Mouse (Mus musculus) forebrain, embryonic 12.5 days (tissue): Measurements from ENCODE around the gene Frmd7. TPM values are rescaled to one million over a fixed set of nuclear protein-coding genes. Genes with fewer than 3 reads are reported as not detected.

Experiments
- ATAC-seq: fragments of 200-750 bp; cut with Nextera tagmentation; 2 replicates; pipeline ENCODE4 v1.8.0; 2017; ENCODE audit warnings: moderate TSS enrichment; ENCODE audit not compliant: low FRiP score
- H3K27ac ChIP-seq: fragments of 300-500 bp; sonication (generic); 2 replicates; pipeline ENCODE4 v1.5.1; 2016; ENCODE audit warnings: mild to moderate bottlenecking
- H3K27me3 ChIP-seq: fragments of 300-500 bp; sonication (generic); 2 replicates; pipeline ENCODE4 v1.6.1; 2016; ENCODE audit warnings: mild to moderate bottlenecking
- H3K36me3 ChIP-seq: fragments of 300-500 bp; sonication (generic); replicated peaks from 2 replicates; pipeline ENCODE4 v1.6.1; 2016; ENCODE audit warnings: mild to moderate bottlenecking
- H3K4me1 ChIP-seq: fragments of 300-500 bp; sonication (generic); 2 replicates; pipeline ENCODE4 v1.6.1; 2016
- H3K4me2 ChIP-seq: fragments of 300-500 bp; sonication (generic); 2 replicates; pipeline ENCODE4 v1.6.1; 2016; ENCODE audit warnings: mild to moderate bottlenecking, moderate library complexity
- H3K4me3 ChIP-seq: fragments of 300-500 bp; sonication (generic); replicated peaks from 2 replicates; pipeline ENCODE4 v1.5.1; 2016; ENCODE audit warnings: mild to moderate bottlenecking
- H3K9ac ChIP-seq: fragments of 300-500 bp; sonication (generic); 2 replicates; pipeline ENCODE4 v1.6.1; 2016; ENCODE audit warnings: mild to moderate bottlenecking
- H3K9me3 ChIP-seq: fragments of 300-500 bp; sonication (generic); 2 replicates; pipeline ENCODE4 v1.6.1; 2016
- WGBS: fragments of 180-500 bp; shearing (Covaris S2); methylation state at CpG from one replicate; pipeline ENCODE4 v1.1.7; 2016; 5-methylcytosine and 5-hydroxymethylcytosine counted together
- polyA plus RNA-seq: library from polyadenylated mRNA; unstranded; fragments of >200 nt; fragmentation: Nextera tagmentation; extraction: Ambion mirVana; gene quantifications from 2 replicates; pipeline ENCODE4 v1.2.1, GENCODE M21; 2016

Gene Frmd7
- polyA plus RNA-seq, 1 experiment from 2014 or later, result not detected

DNA sequence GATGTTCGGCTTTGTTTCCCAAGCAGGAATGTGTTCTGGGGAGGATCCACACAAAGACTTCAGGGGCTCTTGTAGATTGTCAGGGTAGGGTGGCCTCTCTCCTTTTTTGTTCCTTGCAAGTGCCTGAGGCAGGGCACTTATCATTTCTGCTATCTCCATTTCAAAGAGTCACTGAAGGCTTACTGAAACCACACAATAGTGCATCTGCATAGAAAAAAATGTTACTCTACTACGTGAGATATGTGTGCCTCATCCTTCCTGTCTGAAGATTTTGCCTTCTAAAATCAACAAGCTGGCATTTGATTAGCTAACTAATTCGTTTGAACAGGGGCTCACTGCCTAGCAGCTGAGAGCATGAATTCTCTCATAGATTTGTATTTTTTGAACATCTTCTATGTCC is 12.2 kb downstream of the Frmd7 start:
- Histone ChIP-seq H3K27ac (no peak overlapping the region), H3K4me2 (no peak overlapping the region), H3K27me3 (no peaks in the 10 kb centered on the region), H3K36me3 (no peaks in the 10 kb centered on the region), H3K9ac (no peak overlapping the region), H3K4me3 (no peak overlapping the region), H3K9me3 (no peaks in the 10 kb centered on the region), H3K4me1 (no peaks in the 10 kb centered on the region)
- 47% methylated on average over 3 of the region's 3 CpGs for WGBS
- ATAC-seq, result no peak

DNA sequence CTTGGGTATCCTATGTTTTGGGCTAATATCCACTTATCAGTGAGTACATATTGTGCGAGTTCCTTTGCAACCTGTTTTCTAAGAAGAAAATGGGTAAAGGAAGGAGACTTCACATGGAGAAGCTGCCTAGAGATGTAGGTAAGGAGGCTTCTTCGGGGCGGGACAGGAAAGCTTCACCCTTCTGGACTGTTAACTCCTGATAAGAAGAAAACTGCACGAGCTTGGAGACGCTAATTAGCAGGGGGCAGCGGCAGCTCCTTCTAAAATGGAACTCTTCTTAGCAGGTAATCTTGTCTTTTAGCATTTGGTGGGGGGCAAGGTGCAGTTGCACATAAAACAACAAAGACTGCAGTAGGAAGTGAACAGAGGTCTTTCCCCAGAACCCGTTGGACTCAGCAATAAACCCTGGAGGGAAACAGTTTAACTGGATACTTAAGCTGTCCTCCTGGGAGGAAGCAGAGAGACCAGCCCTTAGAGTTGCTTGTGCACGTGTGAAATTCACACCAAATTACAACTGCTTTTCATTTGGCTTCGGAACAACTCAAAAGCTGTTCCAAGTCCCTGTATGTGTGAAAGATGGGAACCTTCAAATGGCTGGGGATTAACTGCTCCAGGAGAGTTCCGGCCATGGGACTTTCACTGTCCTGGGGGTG is 15.5 kb downstream of the Frmd7 start:
- Histone ChIP-seq H3K4me1 (no peaks in the 10 kb centered on the region), H3K27ac (no peak overlapping the region), H3K4me3 (no peak overlapping the region), H3K36me3 (no peaks in the 10 kb centered on the region), H3K9me3 (no peaks in the 10 kb centered on the region), H3K27me3 (no peaks in the 10 kb centered on the region), H3K4me2 (no peak overlapping the region), H3K9ac (no peak overlapping the region)
- WGBS, result 75% methylated on average over 10 of the region's 10 CpGs
- ATAC-seq, result no peak

DNA sequence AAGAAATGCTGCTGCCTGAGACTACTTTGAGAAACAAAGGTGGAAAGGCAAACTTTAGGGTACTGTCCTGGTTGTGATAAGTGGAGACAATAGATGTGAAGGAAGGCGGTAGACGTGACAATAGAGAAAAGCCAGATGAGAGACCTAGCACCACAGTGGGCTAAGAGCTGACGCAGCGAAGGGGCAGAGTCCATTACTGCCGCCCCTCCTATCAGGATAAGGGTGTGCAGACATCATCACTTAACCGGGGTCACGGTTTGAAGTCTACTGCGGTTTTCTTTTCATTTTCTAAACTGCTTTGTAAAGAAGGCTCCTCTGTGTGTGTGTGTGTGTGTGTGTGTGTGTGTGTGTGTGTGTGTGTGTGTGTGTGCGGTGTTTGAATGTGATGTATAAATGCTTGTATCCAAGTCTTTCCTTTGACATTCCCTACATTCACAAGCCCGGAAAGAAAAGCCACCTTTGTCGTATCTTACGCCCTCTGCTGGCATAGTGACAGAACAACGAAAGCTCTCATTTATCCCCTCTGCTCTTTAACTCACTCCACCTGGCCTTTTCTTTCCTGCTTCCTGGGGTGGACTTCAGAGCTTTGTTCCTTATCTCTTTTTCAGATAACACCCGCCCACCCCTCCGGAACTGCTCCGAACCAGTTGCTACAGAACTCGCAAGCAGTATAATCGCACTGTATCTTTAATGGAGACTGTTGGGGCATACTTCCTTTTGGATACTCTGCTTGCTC is 17.7 kb downstream of the Frmd7 start:
- H3K4me3 ChIP-seq, result no peak overlapping the region
- 50% methylated on average over 17 of the region's 18 CpGs for WGBS
- H3K27ac ChIP-seq, result no peak overlapping the region
- H3K36me3 ChIP-seq, result no peaks in the 10 kb centered on the region
- H3K9me3 ChIP-seq, result no peaks in the 10 kb centered on the region
- no peaks in the 10 kb centered on the region for H3K4me1 ChIP-seq
- H3K27me3 ChIP-seq, result no peaks in the 10 kb centered on the region
- H3K4me2 ChIP-seq, result no peak overlapping the region
- no peak for ATAC-seq
- H3K9ac ChIP-seq, result no peak overlapping the region

DNA sequence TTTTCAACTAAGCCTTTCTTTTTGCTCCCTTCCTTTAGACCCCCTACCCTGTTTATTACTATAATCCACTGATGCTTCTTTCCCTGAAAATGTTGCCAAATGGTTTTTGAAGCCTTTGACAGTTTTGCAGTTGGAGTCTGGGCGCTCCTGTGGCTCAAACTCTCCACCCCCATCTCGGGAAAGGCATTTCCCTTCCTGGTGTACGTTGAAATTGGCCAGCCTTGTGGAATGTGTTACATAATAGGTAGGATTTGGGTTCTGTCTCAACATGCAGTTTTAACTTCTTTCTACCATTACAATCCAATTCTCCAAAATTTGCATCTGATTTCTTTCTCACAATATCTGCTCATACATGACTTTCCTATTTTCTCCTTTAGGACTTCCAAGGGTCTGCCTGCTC is 23.8 kb downstream of the Frmd7 start:
- Histone ChIP-seq H3K36me3 (no peaks in the 10 kb centered on the region), H3K9me3 (no peaks in the 10 kb centered on the region), H3K4me1 (no peaks in the 10 kb centered on the region), H3K9ac (no peak overlapping the region), H3K27ac (no peak overlapping the region), H3K27me3 (no peaks in the 10 kb centered on the region), H3K4me3 (no peak overlapping the region), H3K4me2 (no peak overlapping the region)
- ATAC-seq, result no peak
- 74% methylated on average over 3 of the region's 3 CpGs for WGBS

DNA sequence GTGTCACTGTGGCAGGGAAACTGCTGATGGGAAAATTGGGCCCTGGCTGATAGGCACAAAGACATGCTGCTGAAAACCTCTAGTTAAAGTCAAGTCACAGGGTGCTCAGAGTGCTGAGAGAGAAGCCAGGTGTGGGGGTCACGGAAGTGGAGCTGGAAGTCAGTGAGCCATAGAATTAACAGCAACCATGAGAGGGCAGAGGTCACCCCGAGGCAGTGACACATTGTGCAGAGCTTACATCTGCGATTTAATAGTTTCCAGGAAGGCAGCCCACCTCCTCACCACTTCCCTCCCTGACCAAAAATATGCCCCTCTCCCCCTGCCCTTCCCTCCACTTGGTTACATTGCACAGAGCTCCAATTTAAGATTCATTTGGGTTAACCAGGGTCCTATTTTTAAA is 25.1 kb downstream of the Frmd7 start:
- H3K9ac ChIP-seq, result no peak overlapping the region
- H3K4me3 ChIP-seq, result no peak overlapping the region
- no peaks in the 10 kb centered on the region for H3K27me3 ChIP-seq
- H3K36me3 ChIP-seq, result no peaks in the 10 kb centered on the region
- no peaks in the 10 kb centered on the region for H3K4me1 ChIP-seq
- no peak overlapping the region for H3K4me2 ChIP-seq
- ATAC-seq, result no peak
- whole genome bisulfite sequencing, result 70% methylated on average over 3 of the region's 3 CpGs
- H3K9me3 ChIP-seq, result no peaks in the 10 kb centered on the region
- no peak overlapping the region for H3K27ac ChIP-seq

DNA sequence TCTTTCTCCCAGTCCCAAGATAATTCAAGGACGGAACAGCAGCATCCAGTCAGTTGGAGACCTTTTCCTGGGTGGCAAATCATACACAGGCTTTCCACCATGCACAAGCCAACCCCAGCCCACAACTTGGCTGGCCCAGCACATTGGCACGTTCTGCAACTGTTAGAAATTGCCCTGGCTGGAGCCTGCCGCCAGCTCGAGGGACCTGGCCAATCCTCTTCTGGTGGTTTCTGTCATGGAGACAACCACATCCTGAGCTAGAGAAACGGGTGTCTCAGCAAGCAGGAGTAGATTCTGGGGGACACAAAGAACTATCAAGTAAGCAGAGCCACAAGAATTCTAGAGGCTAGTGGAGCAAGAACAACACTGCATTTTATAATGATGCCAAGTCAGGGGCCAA is 32.6 kb downstream of the Frmd7 start:
- H3K4me1 ChIP-seq, result no peaks in the 10 kb centered on the region
- H3K4me2 ChIP-seq, result no peak overlapping the region
- no peak overlapping the region for H3K27ac ChIP-seq
- no peak overlapping the region for H3K9ac ChIP-seq
- H3K9me3 ChIP-seq, result no peaks in the 10 kb centered on the region
- no peak overlapping the region for H3K4me3 ChIP-seq
- no peaks in the 10 kb centered on the region for H3K36me3 ChIP-seq
- WGBS, result 88% methylated on average over 5 of the region's 5 CpGs
- ATAC-seq, result no peak
- H3K27me3 ChIP-seq, result no peaks in the 10 kb centered on the region

DNA sequence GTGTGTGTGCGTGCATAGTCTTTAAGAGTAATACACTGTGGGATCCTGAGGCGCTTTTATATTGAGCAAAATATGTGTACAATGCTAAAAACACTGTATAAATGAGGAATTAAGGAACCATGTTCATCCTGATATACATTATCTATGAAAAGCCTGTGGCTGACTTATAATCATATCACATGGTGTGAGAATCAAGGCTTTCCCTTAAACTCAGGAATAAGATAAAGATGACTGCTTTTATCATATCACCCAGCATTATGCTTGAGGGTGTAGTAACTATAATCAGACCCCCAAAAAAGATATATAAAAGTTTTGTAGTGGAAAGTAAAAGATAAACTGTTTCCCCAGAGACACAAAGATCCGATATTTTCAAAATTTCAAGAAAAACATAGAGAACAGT is 39.0 kb downstream of the Frmd7 start:
- Histone ChIP-seq H3K9me3 (no peaks in the 10 kb centered on the region), H3K4me3 (no peak overlapping the region), H3K36me3 (no peaks in the 10 kb centered on the region), H3K27ac (no peak overlapping the region), H3K4me2 (no peak overlapping the region), H3K27me3 (no peaks in the 10 kb centered on the region), H3K9ac (no peak overlapping the region), H3K4me1 (no peaks in the 10 kb centered on the region)
- WGBS, result 86% methylated on average over 3 of the region's 3 CpGs
- no peak for ATAC-seq

DNA sequence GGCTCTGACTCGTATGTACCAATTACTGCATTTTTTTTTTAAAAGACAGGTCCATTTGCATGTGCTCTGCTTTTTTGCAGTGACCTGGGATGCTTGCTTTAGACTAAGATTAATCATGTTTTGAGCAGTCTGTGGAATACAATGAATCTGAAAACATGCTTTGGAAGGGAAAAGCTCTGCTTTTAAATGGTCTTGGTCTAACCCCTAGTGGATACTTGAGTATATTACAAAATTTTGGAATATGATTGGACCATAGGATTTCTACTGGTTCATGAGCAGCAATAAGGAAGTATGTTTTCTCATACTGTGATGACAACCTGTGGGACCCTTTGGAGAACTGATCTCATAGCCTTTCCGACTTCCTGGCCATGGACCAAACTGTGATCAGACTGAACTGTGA is 54.5 kb downstream of the Frmd7 start:
- no peak overlapping the region for H3K4me3 ChIP-seq

DNA sequence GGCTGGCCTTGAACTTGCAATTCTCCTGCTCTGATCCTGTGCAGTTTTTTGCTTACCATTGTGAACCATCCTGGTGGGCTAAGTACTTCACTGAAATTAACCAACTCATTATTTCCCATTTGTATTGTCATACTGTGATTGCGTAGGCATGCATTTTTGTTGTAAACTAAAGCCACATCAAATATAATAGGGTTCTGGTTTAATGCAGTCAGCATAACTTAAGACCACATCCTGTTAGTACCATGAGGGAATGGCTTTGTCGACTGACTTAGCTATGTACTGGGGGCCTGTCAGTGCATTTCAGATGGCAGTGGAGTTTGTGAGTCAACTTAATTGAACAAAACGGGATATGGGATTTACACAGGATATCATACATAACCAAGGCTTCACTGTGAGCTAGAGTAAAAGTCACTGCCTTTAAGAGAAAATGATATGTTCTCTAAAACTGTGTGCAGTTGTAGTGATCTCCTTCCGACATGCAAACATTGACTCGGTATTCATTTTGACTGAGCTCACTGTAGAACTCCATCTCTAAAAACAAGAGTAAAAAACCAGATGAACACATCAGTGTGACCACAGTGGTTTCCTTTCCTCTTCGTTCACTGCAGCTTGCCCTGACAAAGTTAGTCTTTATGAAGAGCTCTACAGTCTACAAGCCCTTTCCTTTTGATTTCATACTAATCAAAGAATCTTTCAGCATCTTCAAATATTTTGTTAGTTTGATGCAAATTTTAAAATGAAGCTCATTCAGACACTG is 68.1 kb downstream of the Frmd7 start:
- Histone ChIP-seq H3K36me3 (no peaks in the 10 kb centered on the region), H3K4me2 (no peak overlapping the region), H3K9ac (no peak overlapping the region), H3K27me3 (no peaks in the 10 kb centered on the region), H3K4me1 (no peaks in the 10 kb centered on the region), H3K4me3 (no peak overlapping the region), H3K9me3 (no peaks in the 10 kb centered on the region), H3K27ac (no peak overlapping the region)
- ATAC-seq, result no peak
- 88% methylated on average over 6 of the region's 6 CpGs for WGBS

More for the DNA sequence above, 54.5 kb downstream of the Frmd7 start:
- H3K27ac ChIP-seq, result no peak overlapping the region
- no peaks in the 10 kb centered on the region for H3K27me3 ChIP-seq
- no peaks in the 10 kb centered on the region for H3K36me3 ChIP-seq
- ATAC-seq, result no peak
- no peak overlapping the region for H3K4me2 ChIP-seq
- no peaks in the 10 kb centered on the region for H3K9me3 ChIP-seq
- H3K4me1 ChIP-seq, result no peaks in the 10 kb centered on the region
- H3K9ac ChIP-seq, result no peak overlapping the region
- WGBS, result 87% methylated on average over 2 of the region's 2 CpGs

DNA sequence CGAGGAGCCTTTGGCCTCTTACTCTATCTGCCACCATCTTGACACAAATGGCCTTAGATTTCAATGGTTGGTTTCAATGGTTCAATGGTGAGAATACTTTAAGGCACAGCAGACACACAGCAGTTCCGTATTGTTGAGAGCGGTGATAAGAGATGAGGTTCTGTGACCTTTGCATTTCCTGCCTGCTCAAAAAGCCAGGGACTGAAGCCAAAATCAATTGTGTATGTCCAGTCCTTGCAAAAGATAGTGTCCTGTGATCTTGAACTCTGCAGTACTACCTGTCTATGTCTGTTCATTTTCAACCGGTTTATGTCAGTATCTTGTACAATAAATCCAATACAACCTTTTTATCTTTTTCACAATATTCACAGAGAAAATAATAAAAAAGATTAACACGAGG is 77.8 kb downstream of the Frmd7 start:
- Histone ChIP-seq H3K9me3 (no peaks in the 10 kb centered on the region), H3K4me1 (no peaks in the 10 kb centered on the region), H3K36me3 (no peaks in the 10 kb centered on the region), H3K9ac (no peak overlapping the region), H3K4me3 (no peak overlapping the region), H3K27me3 (no peaks in the 10 kb centered on the region), H3K27ac (no peak overlapping the region), H3K4me2 (no peak overlapping the region)
- ATAC-seq, result no peak
- 82% methylated on average over 5 of the region's 5 CpGs for WGBS

DNA sequence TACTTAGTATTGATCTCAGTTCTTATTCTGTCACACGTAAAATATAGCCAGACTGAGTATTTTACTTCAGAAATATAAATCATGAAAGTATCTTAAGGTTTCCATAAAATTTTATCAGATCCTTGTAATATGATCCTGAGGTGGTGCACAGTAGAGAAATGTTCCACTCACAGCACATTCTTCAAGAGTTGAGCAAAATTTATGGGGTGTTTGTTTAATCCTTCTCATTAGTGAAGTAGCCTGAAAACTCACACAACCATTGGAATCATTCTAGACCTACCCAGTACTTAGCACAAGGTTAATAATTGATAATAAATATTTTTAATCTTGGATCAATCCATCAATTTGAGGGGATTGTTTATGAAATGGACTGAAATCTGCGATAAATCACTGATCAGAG is 78.7 kb downstream of the Frmd7 start:
- Histone ChIP-seq H3K4me3 (no peak overlapping the region), H3K9ac (no peak overlapping the region), H3K4me2 (no peak overlapping the region), H3K9me3 (no peaks in the 10 kb centered on the region), H3K4me1 (no peaks in the 10 kb centered on the region), H3K36me3 (no peaks in the 10 kb centered on the region), H3K27ac (no peak overlapping the region), H3K27me3 (no peaks in the 10 kb centered on the region)
- WGBS, result 77% methylated on average over 2 of the region's 2 CpGs
- ATAC-seq, result no peak

DNA sequence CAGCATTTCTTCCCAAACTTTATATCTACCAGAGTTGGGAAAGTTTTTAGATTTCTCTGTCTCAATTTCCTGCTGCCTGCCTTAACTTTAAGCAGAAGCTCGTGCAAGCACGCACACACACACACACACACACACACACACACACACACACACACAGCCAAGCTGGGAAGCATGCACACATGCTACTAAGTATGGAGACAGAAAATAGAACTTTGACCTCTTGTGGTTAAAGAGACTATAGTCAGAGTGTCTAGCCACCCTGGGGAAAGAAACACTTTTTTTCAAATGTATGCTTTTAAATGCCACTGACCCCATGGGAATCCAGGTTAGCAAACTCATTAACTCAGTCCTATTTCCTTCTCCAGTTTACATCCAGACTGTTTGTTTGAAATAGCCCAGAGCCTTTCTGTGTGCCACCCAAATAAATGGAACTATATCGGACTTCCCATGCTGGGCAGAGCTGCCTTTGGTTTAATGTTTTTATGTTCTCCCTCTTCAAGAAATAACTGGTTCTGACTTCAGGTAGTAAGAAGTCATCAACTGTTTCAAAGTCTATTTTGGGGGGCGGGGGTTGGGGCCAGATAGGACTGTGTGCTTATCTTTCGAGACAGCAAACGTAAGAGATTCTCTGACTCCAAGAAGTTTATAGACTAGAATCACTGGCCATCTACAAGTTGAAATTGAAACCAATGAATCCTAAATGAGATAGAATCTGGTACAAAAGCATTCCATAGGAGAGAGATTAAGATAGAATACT is 91.9 kb downstream of the Frmd7 start:
- Histone ChIP-seq H3K9ac (no peak overlapping the region), H3K36me3 (no peaks in the 10 kb centered on the region), H3K4me1 (no peaks in the 10 kb centered on the region), H3K4me3 (no peak overlapping the region), H3K27ac (no peak overlapping the region), H3K4me2 (no peak overlapping the region), H3K27me3 (no peaks in the 10 kb centered on the region), H3K9me3 (no peaks in the 10 kb centered on the region)
- no peak for ATAC-seq
- 79% methylated on average over 6 of the region's 6 CpGs for WGBS
